Mouse (Mus musculus) CD4-positive, CD25-positive, alpha-beta regulatory T cell, adult 9 weeks (primary cell): Measurements from ENCODE around the gene Hvcn1. TPM values are rescaled to one million over a fixed set of nuclear protein-coding genes. Genes with fewer than 3 reads are reported as not detected.

Experiments used
- polyA plus RNA-seq: library from polyadenylated mRNA; unstranded; fragments of 100-300 nt; shearing (Covaris generic); gene quantifications from one replicate; pipeline ENCODE4 v1.2.1, GENCODE M21; 2017

Hvcn1 gene
- 125 TPM for polyA plus RNA-seq

GRCm38 (mm10) chr5:122206475-122206874 lies at the start of gene Hvcn1:
Gene Hvcn1, plus strand, starts transcription at chr5:122206804.

GRCm38 (mm10) chr5:122157827-122158381 lies 48.7 kb upstream of the Hvcn1 start, which contains the start of gene Ppp1cc:
Gene Ppp1cc, plus strand, starts transcription at chr5:122158278.

DNA sequence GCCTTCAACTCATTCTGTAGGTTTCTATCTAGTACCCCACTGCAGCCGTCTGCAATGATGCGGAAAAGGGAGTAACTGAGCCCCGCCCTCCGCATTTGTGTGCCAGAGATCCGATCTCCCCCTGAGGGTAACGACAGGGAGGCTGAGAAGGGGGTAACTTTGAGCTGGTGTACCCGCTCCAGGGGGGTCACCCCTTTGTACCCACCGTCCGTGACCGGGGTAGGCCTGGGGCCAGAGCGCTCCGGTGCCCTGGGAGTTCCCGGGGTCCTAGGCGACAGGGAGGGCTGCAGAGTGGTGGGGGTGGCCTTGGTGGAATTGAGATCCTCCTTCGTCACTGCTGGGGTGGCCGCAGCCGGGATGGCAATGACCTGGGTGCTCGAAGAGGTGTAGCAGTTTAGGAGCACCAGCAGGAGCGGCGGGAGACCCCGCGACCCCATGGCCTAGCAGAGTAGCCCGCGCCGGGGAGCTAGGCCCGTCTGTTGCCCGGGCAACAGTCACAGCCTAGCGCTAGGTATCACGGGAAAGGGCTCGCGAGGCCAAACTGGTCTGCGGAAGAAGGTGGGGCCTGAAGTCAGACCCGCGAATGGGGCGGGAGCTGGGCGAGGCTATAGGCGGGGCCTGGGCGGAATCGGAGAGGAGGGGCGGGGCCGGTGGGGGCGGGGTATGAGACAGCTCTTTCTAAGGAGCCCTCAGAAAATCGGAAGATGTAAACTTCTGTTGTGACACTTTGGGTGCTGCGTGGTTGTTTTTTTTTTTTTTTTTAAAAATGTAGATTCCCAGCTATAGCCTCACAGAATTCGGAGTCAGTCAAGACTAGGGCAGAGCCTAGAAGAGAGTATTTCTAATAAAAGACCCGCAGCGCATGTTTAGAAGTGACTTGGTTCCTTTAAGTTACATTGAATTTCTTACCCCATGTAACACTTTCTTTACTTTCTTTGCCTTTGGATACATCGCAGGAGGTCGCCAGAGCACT lies 57.6 kb downstream of the Hvcn1 start, which contains the start of gene Tctn1:
Tctn1 (minus strand) TSS at position 528 of the 973 bp plus-strand sequence.

GRCm38 (mm10) chr5:122284183-122285028 lies 77.8 kb downstream of the Hvcn1 start, which contains the start of gene Pptc7:
Gene Pptc7, plus strand, starts transcription at chr5:122284365.

Other genes with a start within 250 kb of the Hvcn1 start
- gene Cux2, start 156.7 kb upstream of the Hvcn1 start, polyA plus RNA-seq: 0.16 TPM
- gene Myl2, start 105.9 kb upstream of the Hvcn1 start, polyA plus RNA-seq: not detected
- 0.67 TPM for gene Ccdc63, start 66.0 kb upstream of the Hvcn1 start, polyA plus RNA-seq
- 51.6 TPM for gene Ppp1cc, start 48.5 kb upstream of the Hvcn1 start, polyA plus RNA-seq
- 2.4 TPM for gene Tctn1, start 57.7 kb downstream of the Hvcn1 start, polyA plus RNA-seq
- gene Pptc7, start 77.6 kb downstream of the Hvcn1 start, polyA plus RNA-seq: 14.5 TPM
- 11.2 TPM for gene Rad9b, start 147.4 kb downstream of the Hvcn1 start, polyA plus RNA-seq
- gene Vps29, start 147.6 kb downstream of the Hvcn1 start, polyA plus RNA-seq: 158 TPM
- 77.2 TPM for gene Gpn3, start 165.1 kb downstream of the Hvcn1 start, polyA plus RNA-seq
- gene Fam216a, start 165.6 kb downstream of the Hvcn1 start, polyA plus RNA-seq: 12.7 TPM
- 568 TPM for gene Arpc3, start 185.1 kb downstream of the Hvcn1 start, polyA plus RNA-seq
- gene Anapc7, start 214.9 kb downstream of the Hvcn1 start, polyA plus RNA-seq: 40.0 TPM